Comparison of ENCODE assay signal across 16 mouse cellular contexts in the genomic region with DNA sequence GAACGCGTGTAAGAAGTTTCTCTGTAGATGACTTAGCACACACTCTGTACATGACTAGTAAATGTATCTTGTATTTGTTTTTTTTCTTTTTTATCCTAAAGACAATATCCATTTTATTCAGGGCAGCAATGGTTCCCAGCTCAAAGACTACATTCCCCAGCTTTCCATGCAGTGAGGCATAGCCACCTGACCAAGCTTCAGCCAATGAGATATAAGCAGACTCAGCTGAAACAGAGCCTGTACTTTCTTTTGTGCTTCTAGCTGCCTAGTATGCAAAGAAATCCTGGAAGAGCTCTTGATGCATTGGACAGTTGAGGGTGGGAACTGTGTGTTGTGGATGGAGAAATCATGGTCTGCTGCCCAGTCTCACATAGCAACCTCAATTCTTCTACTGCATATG.
DNase-seq lines count a peak whose midpoint lies in the region; ATAC-seq and TF ChIP-seq lines count a peak whose summit lies in the region.
"Had no signal": no experiment of that assay in that cellular context is flagged by ENCODE, and none has a peak within 500 bp of the region (broad histone marks: within the 10 kb centered on the region; RNA-seq: fewer than 3 reads in every experiment).

No protein-coding gene starts in this region.

- no peak overlapping the region for H3K9ac ChIP-seq in hindbrain, embryonic 12.5 days
- no peak overlapping the region for H3K9ac ChIP-seq in midbrain, embryonic 11.5 days (ENCODE audit: low read length)
- H3K9ac ChIP-seq in forebrain, embryonic 14.5 days (ENCODE audit: low read length) = no peak overlapping the region
- H3K9ac ChIP-seq in midbrain, postnatal 0 days (replicated peaks; ENCODE audit: low read length, poor library complexity, severe bottlenecking) = no peak overlapping the region
- H3K9ac ChIP-seq: embryonic facial prominence, embryonic 13.5 days; heart, embryonic 15.5 days; liver, embryonic 15.5 days had no signal

- H3K4me1 ChIP-seq in hindbrain, embryonic 12.5 days = 0 out of 2 replicates have a peak, but pooled peaks cover 2% of the 10 kb centered on the region
- H3K4me1 ChIP-seq in hindbrain, embryonic 10.5 days (replicated peaks) = peaks cover 27% of the 10 kb centered on the region
- peaks cover 5% of the 10 kb centered on the region; the same call in 1 of the 2 replicates for H3K4me1 ChIP-seq in midbrain, embryonic 11.5 days (ENCODE audit: control insufficient read depth, insufficient read depth, low read length)
- peaks cover 28% of the 10 kb centered on the region for H3K4me1 ChIP-seq in midbrain, embryonic 10.5 days
- H3K4me1 ChIP-seq in forebrain, embryonic 14.5 days (ENCODE audit: control insufficient read depth, insufficient read depth, low read length) = no peaks in the 10 kb centered on the region; the same call in 1 of the 2 replicates
- no peaks in the 10 kb centered on the region for H3K4me1 ChIP-seq in midbrain, postnatal 0 days (ENCODE audit: insufficient read depth, low read length)
- H3K4me1 ChIP-seq in heart, embryonic 10.5 days = 0 out of 2 replicates have a peak, but pooled peaks cover 4% of the 10 kb centered on the region
- H3K4me1 ChIP-seq: heart, embryonic 15.5 days; liver, embryonic 15.5 days had no signal

- H3K9me3 ChIP-seq in hindbrain, embryonic 12.5 days (replicated peaks) = no peaks in the 10 kb centered on the region
- H3K9me3 ChIP-seq in hindbrain, embryonic 10.5 days = no peaks in the 10 kb centered on the region
- H3K9me3 ChIP-seq in midbrain, embryonic 11.5 days (ENCODE audit: control insufficient read depth, low read length) = no peaks in the 10 kb centered on the region
- no peaks in the 10 kb centered on the region for H3K9me3 ChIP-seq in midbrain, embryonic 10.5 days (replicated peaks)
- no peaks in the 10 kb centered on the region for H3K9me3 ChIP-seq in forebrain, embryonic 14.5 days (replicated peaks; ENCODE audit: control insufficient read depth, low read length)
- H3K9me3 ChIP-seq in midbrain, postnatal 0 days (ENCODE audit: low read length) = no peaks in the 10 kb centered on the region
- no peaks in the 10 kb centered on the region for H3K9me3 ChIP-seq in heart, embryonic 10.5 days
- H3K9me3 ChIP-seq: embryonic facial prominence, embryonic 13.5 days; heart, embryonic 15.5 days; liver, embryonic 15.5 days had no signal

- no peak for TF ChIP-seq CTCF in midbrain, postnatal 0 days (IDR thresholded peaks at IDR 0.05)

- H3K36me3 ChIP-seq in hindbrain, embryonic 12.5 days = no peaks in the 10 kb centered on the region
- no peaks in the 10 kb centered on the region for H3K36me3 ChIP-seq in hindbrain, embryonic 10.5 days
- no peaks in the 10 kb centered on the region for H3K36me3 ChIP-seq in midbrain, embryonic 11.5 days (ENCODE audit: control insufficient read depth, insufficient read depth, low read length)
- H3K36me3 ChIP-seq in midbrain, embryonic 10.5 days = no peaks in the 10 kb centered on the region
- H3K36me3 ChIP-seq in forebrain, embryonic 14.5 days (ENCODE audit: control insufficient read depth, insufficient read depth, low read length) = no peaks in the 10 kb centered on the region
- no peaks in the 10 kb centered on the region for H3K36me3 ChIP-seq in midbrain, postnatal 0 days (ENCODE audit: insufficient read depth, low read length)
- H3K36me3 ChIP-seq in heart, embryonic 10.5 days = no peaks in the 10 kb centered on the region
- H3K36me3 ChIP-seq: embryonic facial prominence, embryonic 13.5 days; heart, embryonic 15.5 days; liver, embryonic 15.5 days had no signal

- no peak overlapping the region for H3K4me2 ChIP-seq in hindbrain, embryonic 12.5 days (replicated peaks)
- H3K4me2 ChIP-seq in midbrain, embryonic 11.5 days = no peak overlapping the region
- no peak overlapping the region for H3K4me2 ChIP-seq in forebrain, embryonic 14.5 days (ENCODE audit: low read length)
- no peak overlapping the region for H3K4me2 ChIP-seq in midbrain, postnatal 0 days (ENCODE audit: low read depth, low read length, poor library complexity, severe bottlenecking)
- H3K4me2 ChIP-seq: embryonic facial prominence, embryonic 13.5 days; heart, embryonic 15.5 days; liver, embryonic 15.5 days had no signal

- 96% methylated on average over 2 of the region's 2 CpGs for WGBS in hindbrain, embryonic 12.5 days
- WGBS in hindbrain, embryonic 10.5 days = 98% methylated on average over 2 of the region's 2 CpGs
- 100% methylated on average over 2 of the region's 2 CpGs for WGBS in midbrain, embryonic 11.5 days
- 100% methylated on average over 2 of the region's 2 CpGs for WGBS in midbrain, embryonic 10.5 days
- 97% methylated on average over 2 of the region's 2 CpGs for WGBS in forebrain, embryonic 14.5 days
- 99% methylated on average over 2 of the region's 2 CpGs for WGBS in midbrain, postnatal 0 days
- 99% methylated on average over 2 of the region's 2 CpGs for WGBS in heart, embryonic 10.5 days

- DNase-seq in hindbrain, embryonic 10.5 days (ENCODE audit: low spot score) = no peak
- DNase-seq in midbrain, embryonic 11.5 days (ENCODE audit: low spot score, missing footprints) = peak; percentile 78
- no peak for DNase-seq in midbrain, embryonic 10.5 days (ENCODE audit: low spot score)
- DNase-seq in forebrain, embryonic 14.5 days (ENCODE audit: low spot score) = peak; percentile 77
- DNase-seq in midbrain, postnatal 0 days (ENCODE audit: low spot score) = peak; percentile 76
- no peak for DNase-seq in heart, embryonic 10.5 days (ENCODE audit: low spot score)
- DNase-seq in liver = no peak
- DNase-seq: adrenal gland, postnatal 25 days; cerebellum, adult 8-10 months; gastrocnemius, postnatal 10 days; kidney, adult 2 months had no signal

- no peak overlapping the region for H3K4me3 ChIP-seq in hindbrain, embryonic 12.5 days
- no peak overlapping the region for H3K4me3 ChIP-seq in hindbrain, embryonic 10.5 days
- no peak overlapping the region for H3K4me3 ChIP-seq in midbrain, embryonic 11.5 days (ENCODE audit: low read depth, low read length)
- H3K4me3 ChIP-seq in midbrain, embryonic 10.5 days = no peak overlapping the region
- no peak overlapping the region for H3K4me3 ChIP-seq in forebrain, embryonic 14.5 days (ENCODE audit: low read depth, low read length)
- H3K4me3 ChIP-seq in midbrain, postnatal 0 days (ENCODE audit: low read depth, low read length) = no peak overlapping the region
- no peak overlapping the region for H3K4me3 ChIP-seq in heart, embryonic 10.5 days
- H3K4me3 ChIP-seq: embryonic facial prominence, embryonic 13.5 days; heart, embryonic 15.5 days; liver, embryonic 15.5 days had no signal

- ATAC-seq in hindbrain, embryonic 12.5 days (ENCODE audit: low FRiP score) = 0 out of 2 replicates have a peak, but pooled peaks have one; percentile 50
- no peak for ATAC-seq in midbrain, embryonic 11.5 days (ENCODE audit: low FRiP score)
- peak; percentile 87 for ATAC-seq in forebrain, embryonic 14.5 days
- ATAC-seq in midbrain, postnatal 0 days (ENCODE audit: low FRiP score) = peak; percentile 80; the same call in 1 of the 2 replicates
- ATAC-seq: CD4-positive, CD25-positive, alpha-beta regulatory T cell, adult 4 months had no signal

- no peak overlapping the region for H3K27ac ChIP-seq in hindbrain, embryonic 12.5 days
- no peak overlapping the region for H3K27ac ChIP-seq in hindbrain, embryonic 10.5 days
- H3K27ac ChIP-seq in midbrain, embryonic 11.5 days (ENCODE audit: low read depth, low read length) = no peak overlapping the region
- H3K27ac ChIP-seq in midbrain, embryonic 10.5 days (replicated peaks) = no peak overlapping the region
- H3K27ac ChIP-seq in forebrain, embryonic 14.5 days (ENCODE audit: low read depth, low read length) = no peak overlapping the region
- no peak overlapping the region for H3K27ac ChIP-seq in midbrain, postnatal 0 days (ENCODE audit: low read depth, low read length)
- no peak overlapping the region for H3K27ac ChIP-seq in heart, embryonic 10.5 days
- H3K27ac ChIP-seq: embryonic facial prominence, embryonic 13.5 days; heart, embryonic 15.5 days; liver, embryonic 15.5 days had no signal

- no peaks in the 10 kb centered on the region for H3K27me3 ChIP-seq in hindbrain, embryonic 12.5 days
- H3K27me3 ChIP-seq in hindbrain, embryonic 10.5 days (ENCODE audit: insufficient read depth, poor library complexity, severe bottlenecking) = peaks cover 17% of the 10 kb centered on the region
- no peaks in the 10 kb centered on the region for H3K27me3 ChIP-seq in midbrain, embryonic 11.5 days (ENCODE audit: control insufficient read depth, insufficient read depth, low read length)
- peaks cover 34% of the 10 kb centered on the region for H3K27me3 ChIP-seq in midbrain, embryonic 10.5 days (ENCODE audit: low read depth, poor library complexity, severe bottlenecking)
- no peaks in the 10 kb centered on the region for H3K27me3 ChIP-seq in forebrain, embryonic 14.5 days (replicated peaks; ENCODE audit: control insufficient read depth, insufficient read depth, low read length)
- no peaks in the 10 kb centered on the region for H3K27me3 ChIP-seq in midbrain, postnatal 0 days (ENCODE audit: insufficient read depth, low read length)
- peaks cover 33% of the 10 kb centered on the region for H3K27me3 ChIP-seq in heart, embryonic 10.5 days (ENCODE audit: insufficient read depth, poor library complexity, severe bottlenecking)
- H3K27me3 ChIP-seq: liver, embryonic 15.5 days had no signal

Comparison
In these comparisons a context has a peak if more than half of its experiments do, and no peak if none do; other contexts are left out.
1. DNase-seq: peak in midbrain, embryonic 11.5 days (single experiment), forebrain, embryonic 14.5 days (single experiment) and midbrain, postnatal 0 days (single experiment); none in hindbrain, embryonic 10.5 days (single experiment), midbrain, embryonic 10.5 days (single experiment), heart, embryonic 10.5 days (single experiment) and liver (single experiment).